Mouse (Mus musculus): ENCODE measurements at regions not wholly inside any gene's neighbourhood (a gene's known extent, or its start where the extent isn't known, plus 50 kb on each side); places are given as distances from the start of the nearest gene placed in this dataset.
"Not testable (repeated sequence)": the region's sequence is repeated elsewhere in the genome, so short reads cannot be mapped to it uniquely, and the experiment has no call there.

- H3K4me2 ChIP-seq (ENCODE audit: low read length) = no peak overlapping the region
- no peak overlapping the region for H3K27ac ChIP-seq
- H3K4me3 ChIP-seq (replicated peaks; ENCODE audit: low read depth, low read length) = no peak overlapping the region
- H3K9me3 ChIP-seq (replicated peaks; ENCODE audit: low read length) = no peaks in the 10 kb centered on the region
- H3K9ac ChIP-seq (ENCODE audit: low read depth, low read length) = no peak overlapping the region
- no peaks in the 10 kb centered on the region for H3K4me1 ChIP-seq (replicated peaks; ENCODE audit: insufficient read depth, low read length)
- H3K36me3 ChIP-seq (ENCODE audit: insufficient read depth, low read length) = no peaks in the 10 kb centered on the region
- DNase-seq (ENCODE audit: low spot score) (no peak), ATAC-seq (replicated peaks; ENCODE audit: low FRiP score, low read depth) (no peak)
- TF ChIP-seq CTCF (IDR thresholded peaks at IDR 0.05; ENCODE audit: low read depth) = no peak
- 88% methylated on average over 1 of the region's 1 CpGs for WGBS
- no peaks in the 10 kb centered on the region for H3K27me3 ChIP-seq (ENCODE audit: insufficient read depth, low read length)
Observed at GRCm38 (mm10) chr2:114378844-114379533, 177.7 kb upstream of the Zfp770 start.

DNA sequence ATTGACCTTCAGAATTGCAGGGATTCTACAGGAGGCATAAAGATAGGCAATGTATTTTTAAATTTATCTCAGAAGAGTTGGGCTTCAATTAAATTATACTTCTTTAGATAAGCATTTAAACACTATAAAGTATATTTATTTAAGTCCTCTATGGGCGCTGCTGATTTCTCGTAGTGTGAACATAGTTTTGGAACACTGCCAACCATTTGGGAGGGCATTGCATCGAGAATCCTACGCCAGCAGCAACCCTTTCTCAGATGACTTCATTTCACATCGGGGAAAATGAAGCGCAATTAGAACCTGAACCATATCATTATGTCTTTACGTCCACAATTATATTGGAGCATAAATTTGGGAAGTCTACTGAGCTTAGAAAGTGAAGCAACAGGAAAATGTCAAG, 172.2 kb upstream of the Zfp770 start:
- Histone ChIP-seq H3K4me1 (replicated peaks; ENCODE audit: insufficient read depth, low read length) (no peaks in the 10 kb centered on the region), H3K27ac (no peak overlapping the region), H3K4me2 (ENCODE audit: low read length) (no peak overlapping the region), H3K36me3 (ENCODE audit: insufficient read depth, low read length) (no peaks in the 10 kb centered on the region), H3K4me3 (replicated peaks; ENCODE audit: low read depth, low read length) (no peak overlapping the region), H3K9ac (ENCODE audit: low read depth, low read length) (no peak overlapping the region), H3K9me3 (replicated peaks; ENCODE audit: low read length) (no peaks in the 10 kb centered on the region), H3K27me3 (ENCODE audit: insufficient read depth, low read length) (no peaks in the 10 kb centered on the region)
- no peak for TF ChIP-seq CTCF (IDR thresholded peaks at IDR 0.05; ENCODE audit: low read depth)
- ATAC-seq (replicated peaks; ENCODE audit: low FRiP score, low read depth) (no peak), DNase-seq (ENCODE audit: low spot score) (no peak)
- 68% methylated on average over 7 of the region's 7 CpGs for WGBS

GRCm38 (mm10) chr2:114353876-114354275, 152.6 kb upstream of the Zfp770 start:
- not testable (repeated sequence) for ATAC-seq (replicated peaks; ENCODE audit: low FRiP score, low read depth); H3K36me3 ChIP-seq (ENCODE audit: insufficient read depth, low read length); H3K27ac ChIP-seq; H3K9me3 ChIP-seq (replicated peaks; ENCODE audit: low read length); H3K4me2 ChIP-seq (ENCODE audit: low read length); H3K9ac ChIP-seq (ENCODE audit: low read depth, low read length); H3K4me1 ChIP-seq (replicated peaks; ENCODE audit: insufficient read depth, low read length); H3K4me3 ChIP-seq (replicated peaks; ENCODE audit: low read depth, low read length); DNase-seq (ENCODE audit: low spot score); H3K27me3 ChIP-seq (ENCODE audit: insufficient read depth, low read length)
- WGBS = 73% methylated on average over 11 of the region's 11 CpGs

GRCm38 (mm10) chr2:114340578-114341293, 139.5 kb upstream of the Zfp770 start:
- Histone ChIP-seq H3K9ac (ENCODE audit: low read depth, low read length) (no peak overlapping the region), H3K27ac (no peak overlapping the region), H3K27me3 (ENCODE audit: insufficient read depth, low read length) (no peaks in the 10 kb centered on the region), H3K36me3 (ENCODE audit: insufficient read depth, low read length) (no peaks in the 10 kb centered on the region), H3K4me2 (ENCODE audit: low read length) (no peak overlapping the region), H3K9me3 (replicated peaks; ENCODE audit: low read length) (no peaks in the 10 kb centered on the region), H3K4me1 (replicated peaks; ENCODE audit: insufficient read depth, low read length) (no peaks in the 10 kb centered on the region), H3K4me3 (replicated peaks; ENCODE audit: low read depth, low read length) (no peak overlapping the region)
- ATAC-seq (replicated peaks; ENCODE audit: low FRiP score, low read depth) (no peak), DNase-seq (ENCODE audit: low spot score) (no peak)
- 87% methylated on average over 9 of the region's 9 CpGs for WGBS
- TF ChIP-seq CTCF (IDR thresholded peaks at IDR 0.05; ENCODE audit: low read depth) = no peak

DNA sequence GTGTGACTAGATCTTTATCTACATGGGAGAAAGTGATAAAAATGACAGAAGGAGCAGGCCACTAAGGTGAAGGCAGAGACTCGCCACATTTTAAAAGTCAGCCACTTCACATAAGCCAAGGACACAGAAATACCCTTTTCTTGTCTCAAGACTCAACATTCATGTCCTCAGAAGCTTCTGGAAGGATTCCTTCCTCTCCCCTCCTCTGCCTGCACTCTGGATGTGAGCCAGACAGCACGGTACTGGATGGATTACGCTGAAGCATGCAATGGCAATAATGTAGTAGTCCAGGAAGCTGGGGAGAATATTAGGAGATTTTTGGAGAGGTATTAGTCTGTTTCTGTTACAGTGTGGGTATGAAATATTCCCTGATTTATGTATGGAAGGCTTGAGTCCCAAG, 100.5 kb upstream of the Zfp770 start:
- Histone ChIP-seq H3K4me1 (replicated peaks; ENCODE audit: insufficient read depth, low read length) (no peaks in the 10 kb centered on the region), H3K4me2 (ENCODE audit: low read length) (no peak overlapping the region), H3K4me3 (replicated peaks; ENCODE audit: low read depth, low read length) (no peak overlapping the region), H3K27ac (no peak overlapping the region), H3K36me3 (ENCODE audit: insufficient read depth, low read length) (no peaks in the 10 kb centered on the region), H3K27me3 (ENCODE audit: insufficient read depth, low read length) (no peaks in the 10 kb centered on the region), H3K9me3 (replicated peaks; ENCODE audit: low read length) (no peaks in the 10 kb centered on the region), H3K9ac (ENCODE audit: low read depth, low read length) (no peak overlapping the region)
- DNase-seq (ENCODE audit: low spot score) (peak; percentile 55), ATAC-seq (replicated peaks; ENCODE audit: low FRiP score, low read depth) (no peak)
- TF ChIP-seq CTCF (IDR thresholded peaks at IDR 0.05; ENCODE audit: low read depth) = no peak
- WGBS = 47% methylated on average over 3 of the region's 3 CpGs

DNA sequence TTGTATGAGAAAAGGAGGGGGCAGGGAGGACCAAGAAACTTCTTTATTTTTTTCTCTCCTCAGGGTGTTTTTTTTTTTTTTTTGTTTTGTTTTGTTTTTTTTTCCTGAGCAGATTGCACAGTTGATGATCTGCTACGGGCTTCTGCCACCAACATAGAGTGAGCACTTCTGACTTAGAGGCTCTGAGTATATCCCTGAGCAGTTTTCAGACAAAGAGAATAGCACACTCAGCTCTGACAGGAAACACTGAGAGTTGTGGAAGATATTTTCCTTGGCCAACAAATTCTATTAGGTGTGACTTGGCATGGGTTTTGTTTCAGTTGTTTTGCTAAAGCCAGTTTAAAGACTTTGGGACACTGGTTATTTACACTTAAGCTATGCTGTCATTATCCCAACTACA, 93.8 kb upstream of the Zfp770 start:
- no peak for ATAC-seq (replicated peaks; ENCODE audit: low FRiP score, low read depth)

More for the DNA sequence above, 93.8 kb upstream of the Zfp770 start:
- Histone ChIP-seq H3K27me3 (ENCODE audit: insufficient read depth, low read length) (no peaks in the 10 kb centered on the region), H3K9me3 (replicated peaks; ENCODE audit: low read length) (no peaks in the 10 kb centered on the region), H3K36me3 (ENCODE audit: insufficient read depth, low read length) (no peaks in the 10 kb centered on the region), H3K4me2 (ENCODE audit: low read length) (no peak overlapping the region), H3K27ac (no peak overlapping the region), H3K4me1 (replicated peaks; ENCODE audit: insufficient read depth, low read length) (no peaks in the 10 kb centered on the region), H3K4me3 (replicated peaks; ENCODE audit: low read depth, low read length) (no peak overlapping the region), H3K9ac (ENCODE audit: low read depth, low read length) (no peak overlapping the region)
- TF ChIP-seq CTCF (IDR thresholded peaks at IDR 0.05; ENCODE audit: low read depth) = no peak
- no peak for DNase-seq (ENCODE audit: low spot score)
- WGBS = 29% methylated on average over 1 of the region's 1 CpGs
